Mouse (Mus musculus) forebrain, embryonic 13.5 days (tissue): ENCODE measurements at regions not wholly inside any gene's neighbourhood (a gene's known extent, or its start where the extent isn't known, plus 50 kb on each side); places are given as distances from the start of the nearest gene placed in this dataset.
A peak's percentile ranks its signal among the peaks of the same experiment; 100 is the strongest.

Experiments used
- ATAC-seq: fragments of 200-750 bp; cut with Nextera tagmentation; 2 replicates; pipeline ENCODE4 v1.8.0; 2017
- H3K27ac ChIP-seq: fragments of 300-500 bp; sonication (generic); 2 replicates; pipeline ENCODE4 v1.5.1; 2015; ENCODE audit warnings: inconsistent platforms, mild to moderate bottlenecking, moderate library complexity
- H3K27me3 ChIP-seq: fragments of 300-500 bp; sonication (generic); 2 replicates; pipeline ENCODE4 v1.6.1; 2015; ENCODE audit warnings: mild to moderate bottlenecking, inconsistent platforms
- H3K36me3 ChIP-seq: fragments of 300-500 bp; sonication (generic); 2 replicates; pipeline ENCODE4 v1.6.1; 2015; ENCODE audit warnings: mild to moderate bottlenecking, inconsistent platforms; ENCODE audit not compliant: poor library complexity, severe bottlenecking
- H3K4me1 ChIP-seq: fragments of 300-500 bp; sonication (generic); 2 replicates; pipeline ENCODE4 v1.6.1; 2015; ENCODE audit warnings: inconsistent platforms
- H3K4me2 ChIP-seq: fragments of 300-500 bp; sonication (generic); 2 replicates; pipeline ENCODE4 v1.6.1; 2015; ENCODE audit warnings: inconsistent platforms, mild to moderate bottlenecking, moderate library complexity
- H3K4me3 ChIP-seq: fragments of 300-500 bp; sonication (generic); 2 replicates; pipeline ENCODE4 v1.5.1; 2015; ENCODE audit warnings: mild to moderate bottlenecking, inconsistent platforms
- H3K9ac ChIP-seq: fragments of 300-500 bp; sonication (generic); 2 replicates; pipeline ENCODE4 v1.6.1; 2015; ENCODE audit warnings: mild to moderate bottlenecking, inconsistent platforms
- H3K9me3 ChIP-seq: fragments of 300-500 bp; sonication (generic); replicated peaks from 2 replicates; pipeline ENCODE4 v1.6.1; 2016; ENCODE audit warnings: inconsistent platforms
- WGBS: fragments of 180-500 bp; shearing (Covaris S2); methylation state at CpG from one replicate; pipeline ENCODE4 v1.1.7; 2015; 5-methylcytosine and 5-hydroxymethylcytosine counted together

GRCm38 (mm10) chr8:5964299-5964698, 859.1 kb upstream of the Slc10a2 start:
- Histone ChIP-seq H3K9ac (no peak overlapping the region), H3K27ac (no peak overlapping the region), H3K27me3 (no peaks in the 10 kb centered on the region), H3K36me3 (no peaks in the 10 kb centered on the region), H3K4me1 (no peaks in the 10 kb centered on the region), H3K4me3 (no peak overlapping the region), H3K9me3 (no peaks in the 10 kb centered on the region), H3K4me2 (no peak overlapping the region)
- 93% methylated on average over 1 of the region's 1 CpGs for WGBS
- no peak for ATAC-seq

- H3K27me3 ChIP-seq, result no peaks in the 10 kb centered on the region
- H3K9me3 ChIP-seq, result no peaks in the 10 kb centered on the region
- H3K4me3 ChIP-seq, result no peak overlapping the region
- no peak overlapping the region for H3K27ac ChIP-seq
- no peaks in the 10 kb centered on the region for H3K36me3 ChIP-seq
- 91% methylated on average over 3 of the region's 3 CpGs for WGBS
- no peaks in the 10 kb centered on the region for H3K4me1 ChIP-seq
- H3K4me2 ChIP-seq, result no peak overlapping the region
- ATAC-seq, result no peak
- no peak overlapping the region for H3K9ac ChIP-seq
Measured at GRCm38 (mm10) chr8:5938057-5938456, 832.9 kb upstream of the Slc10a2 start.

GRCm38 (mm10) chr8:5918136-5918535, 813.0 kb upstream of the Slc10a2 start:
- no peak overlapping the region for H3K4me3 ChIP-seq
- H3K27ac ChIP-seq, result no peak overlapping the region
- peak; percentile 93; the same call in 1 of the 2 replicates for ATAC-seq
- no peaks in the 10 kb centered on the region for H3K9me3 ChIP-seq
- WGBS, result 82% methylated on average over 1 of the region's 1 CpGs
- no peaks in the 10 kb centered on the region for H3K4me1 ChIP-seq
- no peaks in the 10 kb centered on the region for H3K36me3 ChIP-seq
- no peak overlapping the region for H3K9ac ChIP-seq
- no peak overlapping the region for H3K4me2 ChIP-seq
- no peaks in the 10 kb centered on the region for H3K27me3 ChIP-seq
